Mouse (Mus musculus): ENCODE measurements around the gene Ube2e1. TPM values are rescaled to one million over a fixed set of nuclear protein-coding genes. Genes with fewer than 3 reads are reported as not detected.

Ube2e1 gene
- polyA plus RNA-seq, 1 experiment from 2014 or later: 141 TPM

GRCm38 (mm10) chr14:18297441-18297840 lies 34.2 kb downstream of the Ube2e1 start:
- no peak overlapping the region for H3K9ac ChIP-seq (replicated peaks; ENCODE audit: low read length)
- H3K4me1 ChIP-seq (ENCODE audit: insufficient read depth, low read length): no peaks in the 10 kb centered on the region
- no peak overlapping the region for H3K27ac ChIP-seq (ENCODE audit: low read length)
- whole genome bisulfite sequencing: 83% methylated on average over 2 of the region's 2 CpGs
- no peak overlapping the region for H3K4me2 ChIP-seq (replicated peaks; ENCODE audit: low read depth, low read length)
- H3K36me3 ChIP-seq (ENCODE audit: insufficient read depth, low read length): no peaks in the 10 kb centered on the region
- H3K27me3 ChIP-seq (ENCODE audit: insufficient read depth, low read length): no peaks in the 10 kb centered on the region
- ATAC-seq (ENCODE audit: low FRiP score, low TSS enrichment): no peak
- no peaks in the 10 kb centered on the region for H3K9me3 ChIP-seq (ENCODE audit: low read length)
- H3K4me3 ChIP-seq (ENCODE audit: low read length): no peak overlapping the region

GRCm38 (mm10) chr14:18292578-18292977 lies 39.1 kb downstream of the Ube2e1 start:
- Histone ChIP-seq H3K9me3 (ENCODE audit: low read length) (no peaks in the 10 kb centered on the region), H3K4me1 (ENCODE audit: insufficient read depth, low read length) (no peaks in the 10 kb centered on the region), H3K4me2 (replicated peaks; ENCODE audit: low read depth, low read length) (no peak overlapping the region), H3K9ac (replicated peaks; ENCODE audit: low read length) (no peak overlapping the region), H3K27me3 (ENCODE audit: insufficient read depth, low read length) (no peaks in the 10 kb centered on the region), H3K36me3 (ENCODE audit: insufficient read depth, low read length) (no peaks in the 10 kb centered on the region), H3K27ac (ENCODE audit: low read length) (no peak overlapping the region), H3K4me3 (ENCODE audit: low read length) (no peak overlapping the region)
- ATAC-seq (ENCODE audit: low FRiP score, low TSS enrichment): no peak
- WGBS: 75% methylated on average over 3 of the region's 3 CpGs

GRCm38 (mm10) chr14:18292111-18292510 lies 39.5 kb downstream of the Ube2e1 start:
- Histone ChIP-seq H3K4me2 (replicated peaks; ENCODE audit: low read depth, low read length) (no peak overlapping the region), H3K4me1 (ENCODE audit: insufficient read depth, low read length) (no peaks in the 10 kb centered on the region), H3K4me3 (ENCODE audit: low read length) (no peak overlapping the region), H3K36me3 (ENCODE audit: insufficient read depth, low read length) (no peaks in the 10 kb centered on the region), H3K27ac (ENCODE audit: low read length) (no peak overlapping the region), H3K9me3 (ENCODE audit: low read length) (no peaks in the 10 kb centered on the region), H3K9ac (replicated peaks; ENCODE audit: low read length) (no peak overlapping the region), H3K27me3 (ENCODE audit: insufficient read depth, low read length) (no peaks in the 10 kb centered on the region)
- no peak for ATAC-seq (ENCODE audit: low FRiP score, low TSS enrichment)
- WGBS: 90% methylated on average over 3 of the region's 3 CpGs

- ATAC-seq (ENCODE audit: low FRiP score, low TSS enrichment): no peak
Observed at GRCm38 (mm10) chr14:18287391-18287790, 44.3 kb downstream of the Ube2e1 start.

GRCm38 (mm10) chr14:18286441-18286840 lies 45.2 kb downstream of the Ube2e1 start:
- WGBS: 84% methylated on average over 2 of the region's 2 CpGs
- ATAC-seq (ENCODE audit: low FRiP score, low TSS enrichment): no peak

More at GRCm38 (mm10) chr14:18287391-18287790, 44.3 kb downstream of the Ube2e1 start:
- Histone ChIP-seq H3K9ac (replicated peaks; ENCODE audit: low read length) (no peak overlapping the region), H3K27me3 (ENCODE audit: insufficient read depth, low read length) (no peaks in the 10 kb centered on the region), H3K4me1 (ENCODE audit: insufficient read depth, low read length) (no peaks in the 10 kb centered on the region), H3K27ac (ENCODE audit: low read length) (no peak overlapping the region), H3K4me2 (replicated peaks; ENCODE audit: low read depth, low read length) (no peak overlapping the region), H3K9me3 (ENCODE audit: low read length) (no peaks in the 10 kb centered on the region), H3K36me3 (ENCODE audit: insufficient read depth, low read length) (peaks cover 8% of the 10 kb centered on the region; the same call in 1 of the 2 replicates), H3K4me3 (ENCODE audit: low read length) (no peak overlapping the region)
- 76% methylated on average over 2 of the region's 2 CpGs for WGBS

GRCm38 (mm10) chr14:18285476-18285875 lies 46.2 kb downstream of the Ube2e1 start:
- H3K27me3 ChIP-seq (ENCODE audit: insufficient read depth, low read length): no peaks in the 10 kb centered on the region
- no peak overlapping the region for H3K27ac ChIP-seq (ENCODE audit: low read length)
- H3K4me1 ChIP-seq (ENCODE audit: insufficient read depth, low read length): no peaks in the 10 kb centered on the region
- no peak overlapping the region for H3K4me3 ChIP-seq (ENCODE audit: low read length)
- no peaks in the 10 kb centered on the region for H3K9me3 ChIP-seq (ENCODE audit: low read length)
- no peak overlapping the region for H3K9ac ChIP-seq (replicated peaks; ENCODE audit: low read length)
- peaks cover 13% of the 10 kb centered on the region for H3K36me3 ChIP-seq (ENCODE audit: insufficient read depth, low read length)
- no peak overlapping the region for H3K4me2 ChIP-seq (replicated peaks; ENCODE audit: low read depth, low read length)
- ATAC-seq (ENCODE audit: low FRiP score, low TSS enrichment): no peak
- WGBS: 92% methylated on average over 3 of the region's 3 CpGs

More at GRCm38 (mm10) chr14:18286441-18286840, 45.2 kb downstream of the Ube2e1 start:
- Histone ChIP-seq H3K4me2 (replicated peaks; ENCODE audit: low read depth, low read length) (no peak overlapping the region), H3K27me3 (ENCODE audit: insufficient read depth, low read length) (no peaks in the 10 kb centered on the region), H3K4me3 (ENCODE audit: low read length) (no peak overlapping the region), H3K9ac (replicated peaks; ENCODE audit: low read length) (no peak overlapping the region), H3K9me3 (ENCODE audit: low read length) (no peaks in the 10 kb centered on the region), H3K27ac (ENCODE audit: low read length) (no peak overlapping the region), H3K4me1 (ENCODE audit: insufficient read depth, low read length) (no peaks in the 10 kb centered on the region), H3K36me3 (ENCODE audit: insufficient read depth, low read length) (peaks cover 13% of the 10 kb centered on the region)

GRCm38 (mm10) chr14:18284581-18284980 lies 47.1 kb downstream of the Ube2e1 start:
- no peaks in the 10 kb centered on the region for H3K9me3 ChIP-seq (ENCODE audit: low read length)
- no peak for ATAC-seq (ENCODE audit: low FRiP score, low TSS enrichment)
- no peaks in the 10 kb centered on the region for H3K27me3 ChIP-seq (ENCODE audit: insufficient read depth, low read length)
- no peak overlapping the region for H3K4me2 ChIP-seq (replicated peaks; ENCODE audit: low read depth, low read length)
- no peak overlapping the region for H3K27ac ChIP-seq (ENCODE audit: low read length)
- peaks cover 19% of the 10 kb centered on the region for H3K36me3 ChIP-seq (ENCODE audit: insufficient read depth, low read length)
- H3K9ac ChIP-seq (replicated peaks; ENCODE audit: low read length): no peak overlapping the region
- 90% methylated on average over 2 of the region's 2 CpGs for WGBS
- no peak overlapping the region for H3K4me3 ChIP-seq (ENCODE audit: low read length)
- H3K4me1 ChIP-seq (ENCODE audit: insufficient read depth, low read length): no peaks in the 10 kb centered on the region

- H3K4me1 ChIP-seq (ENCODE audit: insufficient read depth, low read length): no peaks in the 10 kb centered on the region
- H3K9me3 ChIP-seq (ENCODE audit: low read length): peaks cover 3% of the 10 kb centered on the region; the same call in 1 of the 2 replicates
- 90% methylated on average over 5 of the region's 5 CpGs for WGBS
- no peak overlapping the region for H3K9ac ChIP-seq (replicated peaks; ENCODE audit: low read length)
- H3K4me3 ChIP-seq (ENCODE audit: low read length): no peak overlapping the region
- ATAC-seq (ENCODE audit: low FRiP score, low TSS enrichment): no peak
- no peaks in the 10 kb centered on the region for H3K27me3 ChIP-seq (ENCODE audit: insufficient read depth, low read length)
- H3K36me3 ChIP-seq (ENCODE audit: insufficient read depth, low read length): peaks cover 42% of the 10 kb centered on the region
- no peak overlapping the region for H3K4me2 ChIP-seq (replicated peaks; ENCODE audit: low read depth, low read length)
- H3K27ac ChIP-seq (ENCODE audit: low read length): no peak overlapping the region
Observed at GRCm38 (mm10) chr14:18280375-18280774, 51.3 kb downstream of the Ube2e1 start.

GRCm38 (mm10) chr14:18274526-18274925 lies 57.1 kb downstream of the Ube2e1 start:
- no peak overlapping the region for H3K27ac ChIP-seq (ENCODE audit: low read length)
- no peak for ATAC-seq (ENCODE audit: low FRiP score, low TSS enrichment)
- H3K9ac ChIP-seq (replicated peaks; ENCODE audit: low read length): no peak overlapping the region
- H3K9me3 ChIP-seq (ENCODE audit: low read length): peaks cover 3% of the 10 kb centered on the region; the same call in 1 of the 2 replicates
- H3K4me2 ChIP-seq (replicated peaks; ENCODE audit: low read depth, low read length): no peak overlapping the region
- H3K27me3 ChIP-seq (ENCODE audit: insufficient read depth, low read length): no peaks in the 10 kb centered on the region
- H3K4me1 ChIP-seq (ENCODE audit: insufficient read depth, low read length): peaks cover 6% of the 10 kb centered on the region; the same call in 1 of the 2 replicates
- no peak overlapping the region for H3K4me3 ChIP-seq (ENCODE audit: low read length)
- WGBS: 89% methylated on average over 1 of the region's 1 CpGs
- H3K36me3 ChIP-seq (ENCODE audit: insufficient read depth, low read length): peaks cover 25% of the 10 kb centered on the region

- peak; percentile 17; the same call in 1 of the 2 replicates for ATAC-seq (ENCODE audit: low FRiP score, low TSS enrichment)
- peaks cover 10% of the 10 kb centered on the region; the same call in 1 of the 2 replicates for H3K4me1 ChIP-seq (ENCODE audit: insufficient read depth, low read length)
- peak overlapping the region; percentile 94 for H3K4me3 ChIP-seq (ENCODE audit: low read length)
- no peak overlapping the region for H3K27ac ChIP-seq (ENCODE audit: low read length)
- H3K27me3 ChIP-seq (ENCODE audit: insufficient read depth, low read length): no peaks in the 10 kb centered on the region
- WGBS: 8% methylated on average over 7 of the region's 7 CpGs
- H3K4me2 ChIP-seq (replicated peaks; ENCODE audit: low read depth, low read length): peak overlapping the region; percentile 63
- no peaks in the 10 kb centered on the region for H3K9me3 ChIP-seq (ENCODE audit: low read length)
- peak overlapping the region; percentile 75; the same call in 1 of the 2 replicates for H3K9ac ChIP-seq (replicated peaks; ENCODE audit: low read length)
- H3K36me3 ChIP-seq (ENCODE audit: insufficient read depth, low read length): peaks cover 22% of the 10 kb centered on the region
Observed at GRCm38 (mm10) chr14:18271666-18272065, 60.0 kb downstream of the Ube2e1 start.

Measured in kidney, embryonic 16.5 days (tissue).